Mouse (Mus musculus) adrenal gland, adult 10 weeks (tissue): ENCODE measurements around the gene Myf5. TPM values are rescaled to one million over a fixed set of nuclear protein-coding genes. Genes with fewer than 3 reads are reported as not detected.

Source experiments
- polyA plus RNA-seq: library from polyadenylated mRNA; stranded (reverse); fragments of 350-450 nt; fragmentation: Illumina TruSeq; extraction: RNeasy Lipid Tissue Mini Kit (QIAGEN cat#74804); gene quantifications from one replicate; pipeline ENCODE4 v1.2.3, GENCODE M21; 2014; ENCODE audit warnings: low read depth, low replicate concordance

Gene Myf5
- polyA plus RNA-seq, result not detected

DNA sequence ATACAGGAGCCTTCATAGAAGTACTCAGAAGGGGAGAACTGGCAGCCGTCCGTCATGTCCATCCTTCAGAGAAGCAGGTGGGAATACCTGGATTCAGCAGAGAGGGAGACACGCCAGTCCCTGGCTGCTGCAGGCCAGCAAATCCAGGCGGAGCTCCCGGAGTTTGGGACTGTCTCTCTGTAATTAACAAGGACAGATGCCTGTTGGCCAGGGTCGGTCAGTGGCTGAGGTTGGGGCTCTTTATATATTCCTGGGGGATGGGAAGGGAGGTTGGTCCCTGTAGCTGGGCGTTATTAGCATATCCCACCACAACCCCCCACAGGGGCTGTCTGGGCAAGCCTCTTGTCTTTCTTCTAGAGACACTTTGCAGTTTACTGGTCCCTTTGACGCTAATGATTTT lies at the start of gene Myf5:
Myf5 (minus strand) TSS at position 265 of the 400 bp plus-strand sequence.

DNA sequence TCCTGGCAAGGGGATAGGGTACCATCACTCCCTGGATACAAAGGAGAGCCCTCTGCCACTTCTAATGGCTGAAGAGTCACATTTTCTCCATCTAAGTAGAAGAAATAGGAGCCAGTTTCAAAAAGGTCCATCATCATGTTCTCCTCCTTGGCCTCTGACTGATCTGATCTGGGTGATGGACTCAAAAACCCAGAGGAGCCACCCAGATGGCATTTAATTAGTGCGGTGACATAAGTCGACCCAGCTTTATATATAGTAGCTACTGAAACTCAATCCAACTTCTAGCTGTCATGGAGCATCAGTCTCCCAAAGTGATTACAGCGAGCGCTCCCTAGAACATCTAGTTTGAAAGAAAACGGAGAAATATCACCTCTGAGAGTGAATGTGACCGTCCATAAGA lies 8.6 kb upstream of the Myf5 start, which contains the start of gene Myf6:
Myf6 (minus strand) TSS at position 170 of the 400 bp plus-strand sequence.

Other genes starting within 250 kb of the Myf5 start
- gene Lin7a, start 214.4 kb downstream of the Myf5 start, polyA plus RNA-seq, result 4.1 TPM
- 0.47 TPM for gene Myf6, start 8.6 kb upstream of the Myf5 start, polyA plus RNA-seq
- gene Ptprq, start 233.9 kb upstream of the Myf5 start, polyA plus RNA-seq, result 1.7 TPM